Mouse (Mus musculus) testis, adult 2 months (tissue): Measurements from ENCODE around the gene Serpina3n. TPM values are rescaled to one million over a fixed set of nuclear protein-coding genes. Genes with fewer than 3 reads are reported as not detected.
"Not testable (repeated sequence)": the region's sequence is repeated elsewhere in the genome, so short reads cannot be mapped to it uniquely, and the experiment has no call there.

Source experiments
- H3K27ac ChIP-seq: fragments of 200-500 bp; 2 replicates; pipeline ENCODE4 v1.5.1; 2012; ENCODE audit warnings: low read depth, low read length; ENCODE audit not compliant: control insufficient read depth, insufficient read depth
- H3K27me3 ChIP-seq: fragments of 200-500 bp; 2 replicates; pipeline ENCODE4 v1.6.1; 2012; ENCODE audit warnings: mild to moderate bottlenecking, low read length, moderate library complexity; ENCODE audit not compliant: control insufficient read depth, insufficient read depth
- H3K36me3 ChIP-seq: fragments of 200-500 bp; 2 replicates; pipeline ENCODE4 v1.6.1; 2012; ENCODE audit warnings: mild to moderate bottlenecking, low read length; ENCODE audit not compliant: control insufficient read depth, insufficient read depth
- H3K4me1 ChIP-seq: fragments of 200-500 bp; 2 replicates; pipeline ENCODE4 v1.6.1; 2012; ENCODE audit warnings: low read length; ENCODE audit not compliant: control insufficient read depth, insufficient read depth
- H3K4me3 ChIP-seq: fragments of 200-500 bp; 2 replicates; pipeline ENCODE4 v1.5.1; 2012; ENCODE audit warnings: low read depth, mild to moderate bottlenecking, low read length, moderate library complexity, mixed read lengths; ENCODE audit not compliant: control insufficient read depth
- CTCF ChIP-seq: fragments of 200-500 bp; IDR thresholded peaks from 2 replicates; pipeline ENCODE4 v1.5.1; 2012; ENCODE audit warnings: low read depth, mild to moderate bottlenecking, inconsistent platforms, low read length, moderate library complexity; ENCODE audit not compliant: control insufficient read depth, insufficient read depth, insufficient replicate concordance
- POLR2A ChIP-seq: fragments of 200-500 bp; IDR thresholded peaks from 2 replicates; pipeline ENCODE4 v1.6.1; 2012; ENCODE audit warnings: low read depth, mild to moderate bottlenecking, inconsistent platforms, low read length, moderate library complexity; ENCODE audit not compliant: control insufficient read depth
- polyA plus RNA-seq: library from polyadenylated mRNA; depleted of rRNA; stranded (reverse); fragments of >200 nt; gene quantifications from 2 replicates; pipeline ENCODE4 v1.2.3, GENCODE M21; 2012; rRNA removed

The Serpina3n gene
- polyA plus RNA-seq: 4.4 and 8.8 TPM in 2 replicates

GRCm38 (mm10) chr12:104406454-104406885, at the start of gene Serpina3n:
Serpina3n (plus strand) TSS chr12:104406729.
- no peaks in the 10 kb centered on the region for H3K4me1 ChIP-seq
- no peaks in the 10 kb centered on the region for H3K27me3 ChIP-seq
- no peak within 1 kb of the TSS for H3K27ac ChIP-seq
- no peak within 1 kb of the TSS for H3K4me3 ChIP-seq
- no peak for TF ChIP-seq CTCF
- no peak for TF ChIP-seq POLR2A
- H3K36me3 ChIP-seq: no peaks in the 10 kb centered on the region

GRCm38 (mm10) chr12:104369986-104370385, 36.5 kb upstream of the Serpina3n start:
- H3K27me3 ChIP-seq: no peaks in the 10 kb centered on the region
- H3K4me3 ChIP-seq: no peak overlapping the region
- H3K4me1 ChIP-seq: no peaks in the 10 kb centered on the region
- H3K36me3 ChIP-seq: no peaks in the 10 kb centered on the region
- TF ChIP-seq POLR2A (no peak), CTCF (no peak)
- H3K27ac ChIP-seq: no peak overlapping the region

GRCm38 (mm10) chr12:104377179-104377578, 29.4 kb upstream of the Serpina3n start:
- not testable (repeated sequence) for H3K4me1 ChIP-seq, H3K36me3 ChIP-seq, H3K27me3 ChIP-seq, H3K4me3 ChIP-seq, H3K27ac ChIP-seq

- H3K27ac ChIP-seq, H3K27me3 ChIP-seq, H3K36me3 ChIP-seq, H3K4me1 ChIP-seq, H3K4me3 ChIP-seq: not testable (repeated sequence)
These were observed 28.2 kb upstream of the Serpina3n start for GRCm38 (mm10) chr12:104378351-104378750.

GRCm38 (mm10) chr12:104378815-104379214, 27.7 kb upstream of the Serpina3n start:
- H3K27ac ChIP-seq, H3K4me1 ChIP-seq, H3K36me3 ChIP-seq, H3K4me3 ChIP-seq, H3K27me3 ChIP-seq: not testable (repeated sequence)

GRCm38 (mm10) chr12:104379856-104380255, 26.7 kb upstream of the Serpina3n start:
- Histone ChIP-seq H3K4me3 (no peak overlapping the region), H3K27ac (no peak overlapping the region), H3K27me3 (no peaks in the 10 kb centered on the region), H3K36me3 (no peaks in the 10 kb centered on the region), H3K4me1 (peaks cover 2% of the 10 kb centered on the region; the same call in 1 of the 2 replicates)
- TF ChIP-seq CTCF (no peak), POLR2A (no peak)

- not testable (repeated sequence) for H3K27ac ChIP-seq, H3K36me3 ChIP-seq, H3K27me3 ChIP-seq, H3K4me1 ChIP-seq, H3K4me3 ChIP-seq
These were observed 25.4 kb upstream of the Serpina3n start for GRCm38 (mm10) chr12:104381071-104381604.

GRCm38 (mm10) chr12:104385987-104386386, 20.5 kb upstream of the Serpina3n start:
- not testable (repeated sequence) for H3K4me1 ChIP-seq, H3K27me3 ChIP-seq, H3K27ac ChIP-seq, H3K36me3 ChIP-seq, H3K4me3 ChIP-seq

GRCm38 (mm10) chr12:104386878-104387277, 19.7 kb upstream of the Serpina3n start:
- H3K4me1 ChIP-seq, H3K36me3 ChIP-seq, H3K27ac ChIP-seq, H3K4me3 ChIP-seq, H3K27me3 ChIP-seq: not testable (repeated sequence)
